Mouse (Mus musculus): ENCODE measurements at regions not wholly inside any gene's neighbourhood (a gene's known extent, or its start where the extent isn't known, plus 50 kb on each side); places are given as distances from the start of the nearest gene placed in this dataset.

- TF ChIP-seq CTCF (IDR thresholded peaks at IDR 0.05; ENCODE audit: control insufficient read depth, insufficient read depth, insufficient replicate concordance, low read depth, low read length) = no peak
- TF ChIP-seq POLR2A (IDR thresholded peaks at IDR 0.05; ENCODE audit: control insufficient read depth, low read depth, low read length) = no peak
Observed at GRCm38 (mm10) chr13:59969484-59969883, 146.5 kb upstream of the Tut7 start.

Data from testis, adult 2 months (tissue).